Mouse (Mus musculus) brain, adult 10 weeks (tissue): ENCODE measurements around the gene 7530416G11Rik. TPM values are rescaled to one million over a fixed set of nuclear protein-coding genes. Genes with fewer than 3 reads are reported as not detected.

Experiments
- polyA plus RNA-seq: library from polyadenylated mRNA; stranded (reverse); fragments of 350-450 nt; fragmentation: Illumina TruSeq; extraction: RNeasy Lipid Tissue Mini Kit (QIAGEN cat#74804); gene quantifications from one replicate; pipeline ENCODE4 v1.2.3, GENCODE M21; 2015; ENCODE audit warnings: low read depth, low replicate concordance

The 7530416G11Rik gene
- polyA plus RNA-seq, result not detected

GRCm38 (mm10) chr15:85503127-85503526, at the start of gene 7530416G11Rik:
Gene 7530416G11Rik, minus strand, starts transcription at chr15:85503227.

Other genes with a start within 250 kb of the 7530416G11Rik start
- gene Atxn10, start 167.0 kb downstream of the 7530416G11Rik start, polyA plus RNA-seq, result 332 TPM
- 20.8 TPM for gene Wnt7b, start 79.2 kb upstream of the 7530416G11Rik start, polyA plus RNA-seq
- gene Ppara, start 231.8 kb upstream of the 7530416G11Rik start, polyA plus RNA-seq, result 1.3 TPM